Mouse (Mus musculus): ENCODE results near the gene Smc2. TPM values are rescaled to one million over a fixed set of nuclear protein-coding genes. Genes with fewer than 3 reads are reported as not detected.

Smc2 gene
- polyA plus RNA-seq, 1 experiment = 3.3 TPM

DNA sequence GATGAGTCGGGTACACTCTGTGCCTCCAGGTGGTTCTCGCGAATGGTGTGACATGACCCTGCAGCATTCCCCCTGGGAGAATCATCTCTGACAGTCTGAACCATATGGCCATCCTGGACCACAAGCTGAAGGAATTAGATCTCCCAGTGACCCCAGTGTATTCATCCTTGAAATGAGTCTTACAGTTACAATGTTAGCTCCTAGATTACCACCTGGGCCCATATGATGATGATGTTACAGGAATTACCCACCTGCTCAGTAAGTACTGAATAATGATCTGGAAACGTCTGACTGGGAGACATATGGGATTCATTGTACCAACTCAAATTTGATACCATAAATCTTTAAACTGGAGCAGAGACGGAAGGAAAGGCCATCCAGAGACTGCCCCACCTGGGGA lies 87.4 kb downstream of the Smc2 start:
- H3K27me3 ChIP-seq (ENCODE audit: control insufficient read depth, insufficient read depth, low read length) = no peaks in the 10 kb centered on the region
- H3K4me1 ChIP-seq (ENCODE audit: control insufficient read depth, insufficient read depth, insufficient read length) = no peaks in the 10 kb centered on the region
- TF ChIP-seq POLR2A (IDR thresholded peaks at IDR 0.05; ENCODE audit: low read depth, low read length) (no peak), CTCF (IDR thresholded peaks at IDR 0.05; ENCODE audit: extremely low read depth, insufficient read depth, insufficient read length, insufficient replicate concordance) (no peak)
- H3K4me3 ChIP-seq (ENCODE audit: extremely low read depth, insufficient read depth, insufficient read length) = no peak overlapping the region
- WGBS = 82% methylated on average over 5 of the region's 5 CpGs
- no peak overlapping the region for H3K27ac ChIP-seq (ENCODE audit: insufficient read depth, low read length)
- no peak for DNase-seq (ENCODE audit: low read depth in 1 of 2, low spot score in 2 of 2)
- no peaks in the 10 kb centered on the region for H3K36me3 ChIP-seq (ENCODE audit: control insufficient read depth, insufficient read depth, low read length)

DNA sequence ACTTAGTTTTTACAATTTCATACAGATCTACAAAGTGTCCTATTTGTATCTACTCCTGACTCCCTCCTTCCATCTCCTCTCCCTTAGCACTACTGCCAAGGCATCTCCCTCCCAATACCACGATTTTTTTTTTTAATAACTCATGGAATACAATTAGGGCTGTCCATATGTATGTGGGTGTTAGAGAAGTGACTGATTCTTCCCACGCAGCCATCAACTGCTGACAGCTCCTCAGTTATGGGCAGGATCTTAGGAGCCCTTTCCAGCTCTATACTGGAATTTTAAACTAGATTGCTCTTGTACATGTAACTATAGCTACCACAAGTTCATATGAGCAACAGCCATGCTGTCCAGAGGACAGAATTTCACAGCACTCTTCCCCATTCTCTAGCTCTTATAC lies 91.6 kb downstream of the Smc2 start:
- WGBS = 68% methylated on average over 2 of the region's 2 CpGs
- no peak for TF ChIP-seq CTCF (IDR thresholded peaks at IDR 0.05; ENCODE audit: extremely low read depth, insufficient read depth, insufficient read length, insufficient replicate concordance)
- TF ChIP-seq POLR2A (IDR thresholded peaks at IDR 0.05; ENCODE audit: low read depth, low read length) = no peak
- Histone ChIP-seq H3K4me1 (ENCODE audit: control insufficient read depth, insufficient read depth, insufficient read length) (no peaks in the 10 kb centered on the region), H3K27ac (ENCODE audit: insufficient read depth, low read length) (no peak overlapping the region), H3K27me3 (ENCODE audit: control insufficient read depth, insufficient read depth, low read length) (no peaks in the 10 kb centered on the region), H3K36me3 (ENCODE audit: control insufficient read depth, insufficient read depth, low read length) (no peaks in the 10 kb centered on the region), H3K4me3 (ENCODE audit: extremely low read depth, insufficient read depth, insufficient read length) (no peak overlapping the region)
- DNase-seq (ENCODE audit: low read depth in 1 of 2, low spot score in 2 of 2) = no peak

Other genes with a start within 250 kb of the Smc2 start
- gene Vma21-ps, start 58.0 kb downstream of the Smc2 start, polyA plus RNA-seq (2012; rRNA removed) = not detected in 2 replicates
- not detected in 2 replicates for gene Toporsl, start 157.0 kb downstream of the Smc2 start, polyA plus RNA-seq (2012; rRNA removed)